Mouse (Mus musculus) midbrain, embryonic 11.5 days (tissue): ENCODE measurements around the gene Wwox. TPM values are rescaled to one million over a fixed set of nuclear protein-coding genes. Genes with fewer than 3 reads are reported as not detected.

Experiments used
- ATAC-seq: fragments of 200-750 bp; cut with Nextera tagmentation; 2 replicates; pipeline ENCODE4 v1.8.0; 2017; ENCODE audit warnings: moderate TSS enrichment, moderate library complexity; ENCODE audit not compliant: low FRiP score
- DNase-seq: peaks from one replicate; pipeline ENCODE4 v3.0.0; 2015; ENCODE audit warnings: low spot score; ENCODE audit errors: missing footprints
- H3K27ac ChIP-seq: fragments of 300-500 bp; sonication (generic); 2 replicates; pipeline ENCODE4 v1.5.1; 2014; ENCODE audit warnings: low read depth, low read length
- H3K27me3 ChIP-seq: fragments of 300-500 bp; sonication (generic); 2 replicates; pipeline ENCODE4 v1.6.1; 2014; ENCODE audit warnings: mild to moderate bottlenecking, low read length, moderate library complexity, mixed read lengths; ENCODE audit not compliant: control insufficient read depth, insufficient read depth
- H3K36me3 ChIP-seq: fragments of 300-500 bp; sonication (generic); 2 replicates; pipeline ENCODE4 v1.6.1; 2014; ENCODE audit warnings: mild to moderate bottlenecking, low read length, moderate library complexity, mixed read lengths; ENCODE audit not compliant: control insufficient read depth, insufficient read depth
- H3K4me1 ChIP-seq: fragments of 300-500 bp; sonication (generic); 2 replicates; pipeline ENCODE4 v1.6.1; 2014; ENCODE audit warnings: low read length; ENCODE audit not compliant: control insufficient read depth, insufficient read depth
- H3K4me2 ChIP-seq: fragments of 300-500 bp; sonication (generic); 2 replicates; pipeline ENCODE4 v1.6.1; 2014; ENCODE audit warnings: mild to moderate bottlenecking, moderate library complexity
- H3K4me3 ChIP-seq: fragments of 300-500 bp; sonication (generic); 2 replicates; pipeline ENCODE4 v1.5.1; 2014; ENCODE audit warnings: low read depth, low read length
- H3K9ac ChIP-seq: fragments of 300-500 bp; sonication (generic); 2 replicates; pipeline ENCODE4 v1.6.1; 2014; ENCODE audit warnings: low read length
- H3K9me3 ChIP-seq: fragments of 300-500 bp; sonication (generic); 2 replicates; pipeline ENCODE4 v1.6.1; 2016; ENCODE audit warnings: low read length; ENCODE audit not compliant: control insufficient read depth
- WGBS: fragments of 180-500 bp; shearing (Covaris S2); extraction: QIAGEN DNeasy Blood & Tissue Kit; methylation state at CpG from one replicate; pipeline ENCODE4 v1.1.7; 2014; 5-methylcytosine and 5-hydroxymethylcytosine counted together
- polyA plus RNA-seq: library from polyadenylated mRNA; unstranded; fragments of >200 nt; fragmentation: Nextera tagmentation; extraction: Ambion mirVana; gene quantifications from 2 replicates; pipeline ENCODE4 v1.2.1, GENCODE M21; 2014

Gene Wwox
- polyA plus RNA-seq, 1 experiment from 2014 or later, result 12.1 TPM

DNA sequence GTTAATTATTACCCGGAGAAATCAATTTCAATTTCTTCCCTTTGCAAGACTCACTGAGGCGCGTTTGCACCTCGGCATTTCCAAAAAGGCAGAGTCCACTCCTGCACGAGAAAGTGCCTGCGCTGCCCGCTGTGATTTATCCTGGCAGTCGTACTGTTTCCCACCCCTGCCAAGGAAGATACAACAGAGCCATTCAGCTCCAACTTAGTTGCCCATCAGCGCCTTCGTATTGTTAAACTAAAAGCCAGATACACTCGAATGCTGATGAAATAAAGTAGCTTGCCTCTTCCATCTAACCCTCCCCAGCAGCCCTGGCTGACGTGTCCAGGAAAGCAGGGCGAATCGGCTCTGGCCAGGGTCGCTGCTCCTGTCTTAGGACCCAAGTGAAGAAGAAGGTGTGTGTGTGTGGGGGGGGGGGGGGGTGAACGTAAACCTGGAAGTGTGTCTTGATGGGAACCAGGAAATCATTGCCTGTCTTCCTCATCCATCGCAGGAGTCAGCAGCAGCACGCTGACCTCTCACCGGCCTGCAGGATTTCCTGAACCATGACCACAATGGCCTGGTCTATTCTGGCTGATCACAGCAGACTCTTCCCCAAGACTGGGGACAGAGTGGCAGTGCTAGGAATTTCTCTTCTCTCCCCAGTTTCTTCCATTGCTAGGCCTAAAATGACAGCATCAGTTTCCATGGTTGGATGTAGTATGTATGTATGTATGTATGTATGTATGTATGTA lies 154.1 kb downstream of the Wwox start:
- peak; percentile 89 for DNase-seq
- H3K27ac ChIP-seq, result no peak overlapping the region

DNA sequence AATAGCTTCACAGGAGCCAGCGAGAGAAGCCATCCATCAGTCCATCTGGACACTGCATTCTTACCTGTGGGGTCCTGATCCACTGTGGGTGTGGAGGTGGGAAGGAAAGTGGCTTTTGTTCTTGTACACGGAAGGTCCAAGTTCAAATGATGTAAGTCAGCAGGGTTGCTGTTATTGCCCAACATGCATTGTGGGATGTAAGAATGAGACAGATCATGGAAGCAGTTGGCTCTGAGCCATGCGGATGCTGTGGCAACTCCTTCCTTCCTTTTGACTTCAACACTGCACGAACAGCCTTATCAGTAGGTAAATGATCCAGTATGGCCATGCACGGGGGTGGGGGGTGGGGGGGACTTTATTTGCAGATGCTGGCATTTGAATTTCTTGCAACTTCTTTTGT lies 155.4 kb downstream of the Wwox start:
- Histone ChIP-seq H3K4me2 (no peak overlapping the region), H3K36me3 (no peaks in the 10 kb centered on the region), H3K27ac (no peak overlapping the region), H3K9me3 (no peaks in the 10 kb centered on the region; the same call in 1 of the 2 replicates), H3K27me3 (no peaks in the 10 kb centered on the region), H3K4me1 (peaks cover 14% of the 10 kb centered on the region), H3K4me3 (no peak overlapping the region), H3K9ac (no peak overlapping the region)
- ATAC-seq, result no peak
- DNase-seq, result no peak
- WGBS, result 90% methylated on average over 5 of the region's 5 CpGs

More for the DNA sequence above, 154.1 kb downstream of the Wwox start:
- no peak overlapping the region for H3K4me3 ChIP-seq
- 23% methylated on average over 19 of the region's 19 CpGs for WGBS
- H3K36me3 ChIP-seq, result no peaks in the 10 kb centered on the region
- H3K9me3 ChIP-seq, result no peaks in the 10 kb centered on the region; the same call in 1 of the 2 replicates
- peaks cover 8% of the 10 kb centered on the region for H3K4me1 ChIP-seq
- no peak overlapping the region for H3K4me2 ChIP-seq
- no peaks in the 10 kb centered on the region for H3K27me3 ChIP-seq
- 0 out of 2 replicates have a peak overlapping the region, but pooled peaks have one; percentile 1 for H3K9ac ChIP-seq
- 0 out of 2 replicates have a peak, but pooled peaks have one; percentile 47 for ATAC-seq

DNA sequence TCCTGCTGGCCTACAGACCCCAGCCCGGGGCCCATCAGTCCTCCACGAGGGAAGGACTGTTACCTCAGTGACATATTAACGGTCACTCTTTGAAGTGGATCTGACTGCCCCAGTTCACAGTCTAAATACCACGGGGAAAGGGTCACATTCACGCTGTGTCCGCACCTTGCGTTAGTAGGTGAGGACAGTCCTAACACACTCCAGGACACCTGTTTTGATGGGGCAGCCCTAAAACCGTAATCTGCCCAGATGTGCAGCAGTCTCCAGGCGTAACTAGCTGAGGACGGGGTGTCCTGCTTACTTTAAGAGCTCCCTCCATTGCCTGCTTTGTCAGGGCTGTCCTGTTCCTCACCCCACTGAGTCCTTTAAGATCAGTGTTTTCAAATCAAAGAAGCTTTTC lies 160.1 kb downstream of the Wwox start:
- Histone ChIP-seq H3K36me3 (no peaks in the 10 kb centered on the region), H3K27ac (no peak overlapping the region), H3K9ac (no peak overlapping the region), H3K4me2 (no peak overlapping the region), H3K4me1 (peaks cover 17% of the 10 kb centered on the region), H3K27me3 (no peaks in the 10 kb centered on the region), H3K9me3 (no peaks in the 10 kb centered on the region; the same call in 1 of the 2 replicates), H3K4me3 (no peak overlapping the region)
- DNase-seq (peak; percentile 87), ATAC-seq (no peak)
- WGBS, result 24% methylated on average over 10 of the region's 10 CpGs

DNA sequence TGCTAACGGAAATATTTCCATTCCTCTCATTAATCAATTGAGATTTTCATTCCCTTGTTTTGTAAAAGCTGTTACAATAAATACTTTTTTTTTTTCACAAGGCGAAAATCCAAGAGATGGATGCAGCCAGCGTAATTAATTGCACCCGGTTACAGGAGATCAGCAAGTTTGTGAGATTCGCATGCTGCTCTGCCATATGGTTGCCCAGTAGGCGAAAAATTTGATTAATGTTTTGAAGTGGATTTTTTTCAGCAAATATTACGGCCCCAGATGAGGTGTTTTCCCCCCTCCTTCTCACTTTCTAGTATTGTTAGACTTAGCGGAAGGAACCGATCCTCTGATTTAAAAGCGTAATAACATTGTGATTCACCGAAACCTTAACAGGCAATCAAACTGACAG lies 160.7 kb downstream of the Wwox start:
- Histone ChIP-seq H3K4me2 (no peak overlapping the region), H3K4me3 (no peak overlapping the region), H3K36me3 (no peaks in the 10 kb centered on the region), H3K9me3 (no peaks in the 10 kb centered on the region; the same call in 1 of the 2 replicates), H3K27me3 (no peaks in the 10 kb centered on the region), H3K9ac (no peak overlapping the region), H3K4me1 (peaks cover 17% of the 10 kb centered on the region), H3K27ac (no peak overlapping the region)
- WGBS, result 50% methylated on average over 11 of the region's 11 CpGs
- DNase-seq (no peak), ATAC-seq (no peak)

DNA sequence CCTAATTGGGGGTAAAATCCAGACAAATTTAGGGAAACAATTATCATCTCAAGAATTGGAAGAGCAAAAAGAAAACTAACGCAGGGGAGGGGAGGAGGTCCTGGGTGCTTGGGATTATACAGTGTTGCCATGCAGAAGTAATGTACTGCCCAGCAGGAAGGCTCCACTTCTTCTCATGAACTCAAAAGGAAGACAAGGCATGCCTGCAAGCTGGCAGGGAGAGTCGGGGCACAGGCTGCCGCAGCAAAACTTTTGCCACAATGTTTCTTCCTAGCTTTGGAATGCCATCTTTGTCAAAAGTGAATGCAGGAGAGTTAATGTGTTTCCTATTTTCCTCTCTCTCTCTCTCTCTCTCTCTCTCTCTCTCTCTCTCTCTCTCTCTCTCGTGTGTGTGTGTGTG lies 163.6 kb downstream of the Wwox start:
- ATAC-seq (no peak), DNase-seq (peak; percentile 85)
- H3K27ac ChIP-seq, result no peak overlapping the region
- H3K4me2 ChIP-seq, result no peak overlapping the region
- WGBS, result 40% methylated on average over 3 of the region's 4 CpGs
- H3K9ac ChIP-seq, result no peak overlapping the region
- no peaks in the 10 kb centered on the region for H3K36me3 ChIP-seq
- no peaks in the 10 kb centered on the region for H3K27me3 ChIP-seq
- peaks cover 17% of the 10 kb centered on the region for H3K4me1 ChIP-seq
- no peak overlapping the region for H3K4me3 ChIP-seq
- H3K9me3 ChIP-seq, result no peaks in the 10 kb centered on the region

DNA sequence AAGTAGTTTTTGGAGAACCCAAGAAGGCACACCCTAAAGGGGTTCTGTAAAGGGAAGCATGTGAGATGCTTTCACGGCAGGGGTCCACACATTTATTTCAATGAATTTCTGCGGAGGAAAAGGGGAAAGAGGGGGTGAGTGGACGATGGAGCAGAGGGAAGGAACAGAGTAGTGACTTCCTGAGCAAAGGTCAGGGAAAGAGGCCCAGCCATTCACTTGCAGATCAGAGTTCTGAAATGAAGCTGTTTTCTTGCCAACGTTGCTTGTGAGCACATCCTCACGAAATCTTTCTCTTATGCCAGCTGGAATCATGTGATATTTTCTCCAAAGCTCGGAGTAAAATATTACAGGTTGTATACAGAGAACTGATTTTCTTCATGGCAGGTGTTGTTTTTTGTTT lies 164.1 kb downstream of the Wwox start:
- no peak for DNase-seq
- 31% methylated on average over 6 of the region's 6 CpGs for WGBS
- ATAC-seq, result no peak
- H3K4me3 ChIP-seq, result no peak overlapping the region
- H3K36me3 ChIP-seq, result no peaks in the 10 kb centered on the region
- peaks cover 17% of the 10 kb centered on the region for H3K4me1 ChIP-seq
- H3K27ac ChIP-seq, result no peak overlapping the region
- no peaks in the 10 kb centered on the region for H3K9me3 ChIP-seq
- no peaks in the 10 kb centered on the region for H3K27me3 ChIP-seq
- H3K4me2 ChIP-seq, result no peak overlapping the region
- H3K9ac ChIP-seq, result no peak overlapping the region

DNA sequence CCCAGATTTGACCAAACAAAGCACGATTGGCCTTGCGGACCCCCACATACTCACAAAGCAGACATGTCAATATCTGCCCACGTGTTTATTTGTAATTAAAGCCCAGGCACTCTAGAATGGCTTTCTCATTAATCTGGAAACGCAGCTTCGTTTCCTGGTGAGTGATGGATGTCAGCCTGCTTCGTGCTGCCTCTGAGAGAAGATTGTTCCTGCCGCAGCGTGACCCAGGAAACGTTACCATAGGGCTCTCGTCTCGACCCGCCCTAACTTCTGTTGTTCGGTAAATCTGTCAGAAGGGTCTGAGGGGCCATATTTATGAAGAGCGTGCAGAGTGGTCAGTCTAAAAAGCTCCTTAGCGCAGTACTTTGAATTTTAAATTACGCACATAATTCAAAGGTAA lies 164.9 kb downstream of the Wwox start:
- Histone ChIP-seq H3K27ac (no peak overlapping the region), H3K4me1 (peaks cover 16% of the 10 kb centered on the region), H3K9ac (no peak overlapping the region), H3K36me3 (no peaks in the 10 kb centered on the region), H3K27me3 (no peaks in the 10 kb centered on the region), H3K9me3 (no peaks in the 10 kb centered on the region), H3K4me3 (no peak overlapping the region), H3K4me2 (peak overlapping the region; percentile 19; the same call in 1 of the 2 replicates)
- DNase-seq (no peak), ATAC-seq (no peak)
- 41% methylated on average over 16 of the region's 16 CpGs for WGBS

DNA sequence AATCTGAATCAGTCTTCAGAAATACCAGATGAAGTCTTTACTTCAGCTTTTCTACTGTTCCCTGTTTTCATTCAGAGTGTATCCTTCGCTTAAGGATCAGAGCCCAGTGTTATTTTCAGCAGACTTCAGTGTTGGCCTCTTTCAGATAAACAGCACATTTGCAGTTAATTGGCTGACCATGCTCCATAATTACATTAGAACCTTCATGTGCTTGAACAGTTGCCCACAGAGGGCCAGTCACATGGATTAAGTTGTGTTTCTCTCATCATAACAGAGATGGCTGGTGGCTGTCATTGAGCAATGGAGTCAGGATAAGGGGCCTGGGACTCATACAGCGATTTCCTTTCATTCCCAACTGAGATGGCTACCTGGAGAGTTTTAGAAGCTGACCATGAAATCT lies 166.2 kb downstream of the Wwox start:
- Histone ChIP-seq H3K36me3 (no peaks in the 10 kb centered on the region), H3K9ac (no peak overlapping the region), H3K4me3 (no peak overlapping the region), H3K27me3 (no peaks in the 10 kb centered on the region), H3K4me2 (no peak overlapping the region), H3K27ac (no peak overlapping the region), H3K9me3 (no peaks in the 10 kb centered on the region), H3K4me1 (peaks cover 9% of the 10 kb centered on the region; the same call in 1 of the 2 replicates)
- ATAC-seq (no peak), DNase-seq (no peak)
- WGBS, result 89% methylated on average over 2 of the region's 2 CpGs

DNA sequence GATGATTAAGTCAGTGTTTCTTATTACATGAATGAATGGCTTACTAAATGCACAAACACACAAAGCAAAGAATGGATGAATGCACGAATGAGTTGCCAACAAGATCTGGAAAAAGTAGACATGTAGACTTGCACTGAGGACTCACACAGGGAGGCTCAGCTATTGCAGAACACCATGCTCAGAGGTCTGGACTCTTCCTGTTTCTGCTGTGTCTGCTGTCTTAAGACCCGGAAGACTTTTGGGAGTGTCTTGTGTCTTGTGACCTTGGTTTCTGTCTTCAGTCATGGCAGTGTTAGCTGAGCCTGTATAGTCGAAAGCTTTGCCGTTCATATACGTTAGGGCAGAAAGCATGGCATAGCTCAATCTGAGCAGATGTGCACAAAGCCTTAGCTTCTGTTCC lies 169.9 kb downstream of the Wwox start:
- Histone ChIP-seq H3K4me1 (peaks cover 2% of the 10 kb centered on the region; the same call in 1 of the 2 replicates), H3K4me2 (no peak overlapping the region), H3K36me3 (no peaks in the 10 kb centered on the region), H3K27me3 (no peaks in the 10 kb centered on the region), H3K4me3 (no peak overlapping the region), H3K9me3 (no peaks in the 10 kb centered on the region), H3K27ac (no peak overlapping the region), H3K9ac (no peak overlapping the region)
- ATAC-seq (no peak), DNase-seq (no peak)
- 92% methylated on average over 5 of the region's 5 CpGs for WGBS
